Mouse (Mus musculus): ENCODE results near the gene Pes1.

DNA sequence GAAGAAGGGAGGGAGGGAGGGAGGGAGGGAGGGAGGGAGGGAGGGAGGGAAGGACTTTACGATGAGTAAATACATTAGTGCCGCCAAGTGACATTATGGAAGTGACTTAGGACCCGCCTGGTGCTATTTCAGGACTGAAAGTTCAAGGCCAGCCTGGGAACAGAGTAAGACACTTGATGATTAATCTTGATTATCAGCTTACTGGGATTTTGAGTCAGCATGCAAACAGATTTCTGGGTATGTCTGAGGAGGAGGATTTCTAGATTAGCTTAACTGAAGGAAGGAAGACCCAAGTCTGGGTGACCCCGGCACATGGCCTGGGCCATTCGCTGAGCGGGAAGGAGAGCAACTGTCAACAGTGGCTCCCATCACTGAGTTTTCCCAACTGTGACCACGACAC is 43.3 kb upstream of the Pes1 start:
- TF ChIP-seq CTCF (conservative IDR thresholded peaks at IDR 0.05; ENCODE audit: low read length) (no peak), POU5F1 (IDR thresholded peaks at IDR 0.05; ENCODE audit: borderline replicate concordance, low read length) (no peak)

All from E14TG2a.4 (cell line).